Mouse (Mus musculus): ENCODE data around the gene Khdc4. TPM values are rescaled to one million over a fixed set of nuclear protein-coding genes. Genes with fewer than 3 reads are reported as not detected.

The Khdc4 gene
- polyA plus RNA-seq, 1 experiment from 2014 or later, result 61.3 TPM

DNA sequence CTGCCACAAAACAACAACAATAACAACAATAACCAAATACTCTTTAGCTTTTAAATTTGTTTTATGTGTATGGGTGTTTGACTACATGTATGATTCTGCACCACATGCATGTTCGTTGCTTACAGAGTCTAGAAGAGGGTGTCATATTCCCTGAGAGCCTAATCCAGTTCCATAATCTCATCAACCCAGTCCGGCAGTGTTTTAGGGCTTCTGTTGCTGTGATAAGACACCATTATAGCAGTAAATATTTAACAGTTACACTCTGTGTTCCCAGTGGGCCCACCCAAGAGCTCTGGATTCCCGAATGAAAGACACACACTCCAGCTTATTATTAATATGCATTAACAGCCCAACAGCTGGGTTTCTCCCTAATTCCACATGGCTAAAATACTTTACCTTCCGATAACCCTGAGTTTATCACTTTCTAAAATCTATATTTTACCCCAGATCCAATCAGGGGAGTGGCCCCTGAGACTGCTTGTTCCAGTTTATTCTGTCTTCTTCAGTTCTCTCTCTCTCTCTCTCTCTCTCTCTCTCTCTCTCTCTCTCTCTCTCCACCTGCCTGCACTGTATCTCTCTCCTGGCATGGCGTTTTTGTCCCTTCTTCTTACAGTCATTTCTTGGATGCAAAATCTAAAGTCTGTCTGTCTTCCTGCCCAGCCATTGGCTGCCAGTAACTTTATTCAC is 27.0 kb upstream of the Khdc4 start:
- ATAC-seq (replicated peaks; ENCODE audit: insufficient number of reproducible peaks, insufficient read depth, low FRiP score, low read depth), result no peak
- no peak overlapping the region for H3K9ac ChIP-seq
- 59% methylated on average over 5 of the region's 5 CpGs for WGBS
- H3K4me2 ChIP-seq, result no peak overlapping the region
- no peak overlapping the region for H3K4me3 ChIP-seq
- H3K4me1 ChIP-seq (replicated peaks), result peaks cover 21% of the 10 kb centered on the region
- no peaks in the 10 kb centered on the region for H3K9me3 ChIP-seq (replicated peaks)
- H3K27ac ChIP-seq, result no peak overlapping the region
- H3K36me3 ChIP-seq, result no peaks in the 10 kb centered on the region
- no peaks in the 10 kb centered on the region for H3K27me3 ChIP-seq

DNA sequence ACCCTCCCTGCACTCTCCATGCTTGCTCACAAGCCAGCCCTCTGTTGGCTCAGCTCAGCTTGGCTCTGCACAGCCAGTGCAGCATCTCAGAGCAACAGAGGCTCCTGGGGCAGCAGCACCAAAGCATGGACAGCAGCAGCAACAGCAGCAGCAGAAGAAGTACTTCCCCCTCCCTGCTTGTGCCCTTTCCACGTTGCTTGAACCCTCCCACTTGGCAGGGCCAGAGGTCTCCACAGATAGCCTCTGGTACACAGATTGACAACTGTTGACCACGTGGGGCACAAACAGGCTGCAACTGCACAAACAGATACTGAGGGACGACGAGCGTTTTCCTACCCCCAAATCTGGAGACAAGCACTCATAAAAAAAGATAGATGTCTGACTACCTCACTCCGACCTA is 25.8 kb upstream of the Khdc4 start:
- WGBS, result 30% methylated on average over 6 of the region's 6 CpGs
- Histone ChIP-seq H3K9ac (no peak overlapping the region), H3K9me3 (replicated peaks) (no peaks in the 10 kb centered on the region), H3K36me3 (no peaks in the 10 kb centered on the region), H3K4me3 (no peak overlapping the region), H3K27me3 (no peaks in the 10 kb centered on the region), H3K27ac (no peak overlapping the region), H3K4me1 (replicated peaks) (peaks cover 9% of the 10 kb centered on the region), H3K4me2 (no peak overlapping the region)
- no peak for ATAC-seq (replicated peaks; ENCODE audit: insufficient number of reproducible peaks, insufficient read depth, low FRiP score, low read depth)

DNA sequence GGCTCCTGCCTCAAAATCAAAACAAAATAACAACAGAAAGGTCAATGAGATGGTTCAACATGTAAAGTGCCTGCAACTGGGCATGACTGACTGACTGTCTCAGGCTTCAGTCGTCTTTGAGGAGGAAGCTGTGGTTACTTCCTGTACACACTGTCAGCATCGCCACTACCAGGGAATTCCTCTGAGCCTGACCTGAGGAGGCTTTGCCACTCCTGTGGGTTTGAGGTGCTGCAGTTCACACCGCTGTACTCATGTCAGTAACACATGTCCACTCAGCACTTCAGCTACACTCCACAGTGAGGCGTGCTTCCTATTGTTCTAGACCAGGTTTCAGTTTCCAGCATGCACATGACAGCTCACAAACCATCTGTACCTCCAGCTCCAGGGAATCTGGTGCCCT is 21.5 kb upstream of the Khdc4 start:
- H3K4me1 ChIP-seq (replicated peaks), result peaks cover 3% of the 10 kb centered on the region
- no peak for ATAC-seq (replicated peaks; ENCODE audit: insufficient number of reproducible peaks, insufficient read depth, low FRiP score, low read depth)
- H3K36me3 ChIP-seq, result no peaks in the 10 kb centered on the region
- H3K9me3 ChIP-seq (replicated peaks), result no peaks in the 10 kb centered on the region
- no peak overlapping the region for H3K9ac ChIP-seq
- H3K27ac ChIP-seq, result no peak overlapping the region
- H3K4me2 ChIP-seq, result no peak overlapping the region
- 54% methylated on average over 4 of the region's 4 CpGs for WGBS
- no peaks in the 10 kb centered on the region for H3K27me3 ChIP-seq
- no peak overlapping the region for H3K4me3 ChIP-seq

DNA sequence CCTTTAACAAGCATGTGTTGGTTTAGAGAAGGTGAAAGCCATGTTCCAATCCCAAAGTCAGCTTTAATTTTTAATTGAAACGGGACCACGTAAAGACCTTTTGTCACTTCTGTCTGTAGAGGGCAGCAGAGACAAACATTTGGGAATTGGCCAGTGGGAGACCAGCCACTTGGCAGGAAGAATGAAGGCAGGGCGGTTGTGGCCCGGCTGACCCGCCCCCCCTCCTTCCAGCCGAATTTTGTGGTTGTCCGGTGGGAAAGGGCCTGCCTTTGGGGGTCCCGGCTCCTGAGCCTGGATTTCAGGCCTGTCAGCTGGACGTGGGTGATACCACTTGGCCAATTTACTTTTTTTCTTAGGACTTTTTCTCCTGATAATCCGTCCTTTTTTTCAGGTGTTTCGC is 8.2 kb upstream of the Khdc4 start:
- 0 out of 2 replicates have a peak, but pooled peaks have one; percentile 39 for ATAC-seq (replicated peaks; ENCODE audit: insufficient number of reproducible peaks, insufficient read depth, low FRiP score, low read depth)
- Histone ChIP-seq H3K9ac (peak overlapping the region; percentile 61; the same call in 1 of the 2 replicates), H3K4me1 (replicated peaks) (peaks cover 4% of the 10 kb centered on the region), H3K4me2 (peak overlapping the region; percentile 84), H3K27me3 (no peaks in the 10 kb centered on the region), H3K4me3 (peak overlapping the region; percentile 49), H3K27ac (no peak overlapping the region), H3K36me3 (no peaks in the 10 kb centered on the region), H3K9me3 (replicated peaks) (no peaks in the 10 kb centered on the region)
- 9% methylated on average over 11 of the region's 11 CpGs for WGBS

GRCm38 (mm10) chr3:88683814-88684213 is 1.8 kb upstream of the Khdc4 start:
- WGBS, result 66% methylated on average over 2 of the region's 2 CpGs
- H3K9ac ChIP-seq, result no peak overlapping the region
- H3K4me2 ChIP-seq, result no peak overlapping the region
- ATAC-seq (replicated peaks; ENCODE audit: insufficient number of reproducible peaks, insufficient read depth, low FRiP score, low read depth), result no peak
- peaks cover 16% of the 10 kb centered on the region for H3K4me1 ChIP-seq (replicated peaks)
- H3K27ac ChIP-seq, result no peak overlapping the region
- H3K4me3 ChIP-seq, result no peak overlapping the region
- H3K27me3 ChIP-seq, result no peaks in the 10 kb centered on the region
- H3K36me3 ChIP-seq, result peaks cover 4% of the 10 kb centered on the region; the same call in 1 of the 2 replicates
- H3K9me3 ChIP-seq (replicated peaks), result no peaks in the 10 kb centered on the region

DNA sequence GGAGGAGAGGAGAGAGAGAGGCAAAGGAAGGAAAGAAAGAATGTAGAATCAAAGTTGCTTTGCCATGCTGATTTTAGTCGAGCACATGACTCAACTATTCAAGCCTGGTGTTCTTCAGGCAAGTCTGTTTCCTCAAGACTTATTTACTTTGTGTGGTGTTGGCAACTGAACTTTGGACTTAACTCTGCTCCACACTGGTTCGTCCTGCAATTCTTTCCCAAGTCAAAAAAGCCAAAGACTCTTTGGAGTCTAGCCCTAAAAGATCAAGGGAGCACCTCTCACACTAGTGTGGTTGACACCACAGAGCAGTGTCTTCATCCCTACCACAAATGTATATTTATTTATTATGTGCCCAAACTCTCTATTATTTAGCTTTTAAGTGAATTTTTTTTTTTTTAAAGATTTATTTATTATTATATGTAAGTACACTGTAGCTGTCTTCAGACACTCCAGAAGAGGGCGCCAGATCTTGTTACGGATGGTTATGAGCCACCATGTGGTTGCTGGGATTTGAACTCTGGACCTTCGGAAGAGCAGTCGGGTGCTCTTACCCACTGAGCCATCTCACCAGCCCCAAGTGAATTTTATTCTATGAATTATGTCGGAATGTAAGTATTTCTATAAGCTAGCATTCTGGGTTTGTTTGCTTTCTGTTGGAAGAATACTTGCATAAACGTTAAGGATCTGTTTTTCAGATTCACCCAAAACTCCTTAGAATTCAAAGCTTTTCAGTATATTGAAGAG is 1.2 kb upstream of the Khdc4 start:
- H3K36me3 ChIP-seq, result peaks cover 10% of the 10 kb centered on the region
- no peaks in the 10 kb centered on the region for H3K27me3 ChIP-seq
- peak overlapping the region; percentile 76 for H3K4me2 ChIP-seq
- 63% methylated on average over 8 of the region's 8 CpGs for WGBS
- H3K27ac ChIP-seq, result peak overlapping the region; percentile 99
- H3K9ac ChIP-seq, result peak overlapping the region; percentile 55
- no peaks in the 10 kb centered on the region for H3K9me3 ChIP-seq (replicated peaks)
- ATAC-seq (replicated peaks; ENCODE audit: insufficient number of reproducible peaks, insufficient read depth, low FRiP score, low read depth), result no peak
- peaks cover 16% of the 10 kb centered on the region for H3K4me1 ChIP-seq (replicated peaks)
- peak overlapping the region; percentile 96 for H3K4me3 ChIP-seq

- under 1% methylated on average over 45 of the region's 45 CpGs for WGBS
Measured at GRCm38 (mm10) chr3:88685958-88686451, 402 bp downstream of the Khdc4 start.

DNA sequence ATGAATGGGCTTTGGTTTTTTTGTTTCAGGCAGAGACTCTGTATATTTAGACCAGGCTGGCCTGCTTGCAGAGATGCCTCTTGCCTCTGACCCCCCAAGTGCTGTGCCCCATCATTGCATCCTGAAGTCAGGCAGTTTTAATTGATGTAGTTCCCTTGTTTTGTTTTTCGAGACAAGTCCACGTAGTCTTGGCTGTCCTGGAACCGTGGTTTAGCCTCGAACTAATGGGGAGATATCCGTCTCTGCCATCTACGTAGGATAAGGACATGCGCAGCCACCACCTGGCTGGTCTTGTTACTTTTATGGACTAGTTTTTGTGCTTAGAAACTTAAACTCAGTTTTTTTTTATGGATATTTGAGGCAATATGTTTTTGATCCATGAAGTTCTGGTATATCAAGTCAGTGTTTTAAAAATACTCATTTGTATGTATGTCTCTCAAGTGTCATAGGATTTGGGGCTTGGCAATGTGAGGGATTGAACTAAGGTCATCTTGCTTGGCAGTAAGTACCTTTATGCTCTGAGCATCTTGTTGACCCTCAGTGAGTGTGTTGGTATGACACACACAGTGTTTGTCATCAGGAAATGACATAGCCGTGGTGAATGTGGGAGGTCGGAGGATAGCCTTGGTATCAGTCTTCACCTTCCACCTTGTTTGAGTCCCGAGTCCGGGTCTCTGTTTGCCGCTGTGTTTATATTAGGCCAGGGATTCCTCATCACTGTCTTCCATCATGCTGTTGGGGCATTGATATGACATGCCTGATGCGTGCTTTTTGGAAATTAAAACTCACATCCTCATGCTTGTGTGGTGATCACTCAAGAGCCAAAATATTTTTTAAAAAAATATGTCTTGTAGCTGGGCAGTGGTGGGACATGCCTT is 1.4 kb downstream of the Khdc4 start:
- Histone ChIP-seq H3K27ac (peak overlapping the region; percentile 99), H3K4me2 (peak overlapping the region; percentile 76), H3K4me1 (replicated peaks) (peaks cover 16% of the 10 kb centered on the region), H3K36me3 (peaks cover 35% of the 10 kb centered on the region), H3K9me3 (replicated peaks) (no peaks in the 10 kb centered on the region), H3K4me3 (peak overlapping the region; percentile 96), H3K27me3 (no peaks in the 10 kb centered on the region), H3K9ac (peak overlapping the region; percentile 100)
- ATAC-seq (replicated peaks; ENCODE audit: insufficient number of reproducible peaks, insufficient read depth, low FRiP score, low read depth), result no peak
- WGBS, result 22% methylated on average over 13 of the region's 13 CpGs

More at GRCm38 (mm10) chr3:88685958-88686451, 402 bp downstream of the Khdc4 start:
- peak; percentile 67 for ATAC-seq (replicated peaks; ENCODE audit: insufficient number of reproducible peaks, insufficient read depth, low FRiP score, low read depth)
- peak overlapping the region; percentile 100 for H3K9ac ChIP-seq
- peaks cover 16% of the 10 kb centered on the region for H3K4me1 ChIP-seq (replicated peaks)
- peak overlapping the region; percentile 96 for H3K4me3 ChIP-seq
- no peaks in the 10 kb centered on the region for H3K27me3 ChIP-seq
- peak overlapping the region; percentile 76 for H3K4me2 ChIP-seq
- peak overlapping the region; percentile 99 for H3K27ac ChIP-seq
- no peaks in the 10 kb centered on the region for H3K9me3 ChIP-seq (replicated peaks)
- H3K36me3 ChIP-seq, result peaks cover 26% of the 10 kb centered on the region

GRCm38 (mm10) chr3:88689079-88689478 is 3.5 kb downstream of the Khdc4 start:
- H3K4me2 ChIP-seq, result no peak overlapping the region
- H3K27ac ChIP-seq, result no peak overlapping the region
- WGBS, result 72% methylated on average over 5 of the region's 5 CpGs
- no peak overlapping the region for H3K4me3 ChIP-seq
- H3K4me1 ChIP-seq (replicated peaks), result peaks cover 16% of the 10 kb centered on the region
- H3K27me3 ChIP-seq, result no peaks in the 10 kb centered on the region
- no peak overlapping the region for H3K9ac ChIP-seq
- ATAC-seq (replicated peaks; ENCODE audit: insufficient number of reproducible peaks, insufficient read depth, low FRiP score, low read depth), result no peak
- H3K9me3 ChIP-seq (replicated peaks), result no peaks in the 10 kb centered on the region
- H3K36me3 ChIP-seq, result peaks cover 53% of the 10 kb centered on the region

DNA sequence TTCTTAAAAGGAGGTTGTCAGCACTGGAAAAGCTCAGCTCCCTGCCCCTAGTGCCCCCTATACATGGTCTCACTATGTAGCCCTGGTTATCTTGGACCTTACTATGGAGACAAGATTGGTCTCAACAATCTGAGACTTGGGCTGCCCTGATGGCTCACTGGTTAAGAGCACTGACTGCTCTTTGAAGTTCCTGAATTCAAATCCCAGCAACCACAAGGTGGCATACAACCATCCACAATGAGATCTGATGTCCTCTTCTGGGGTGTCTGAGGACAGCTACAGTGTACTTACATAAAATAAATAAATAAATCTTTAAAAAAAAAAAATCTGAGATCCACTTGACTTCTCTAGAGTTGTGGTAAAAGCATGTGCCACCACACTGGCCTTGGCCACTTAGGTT is 9.9 kb downstream of the Khdc4 start:
- no peak for ATAC-seq (replicated peaks; ENCODE audit: insufficient number of reproducible peaks, insufficient read depth, low FRiP score, low read depth)
- Histone ChIP-seq H3K4me3 (no peak overlapping the region), H3K4me1 (replicated peaks) (peaks cover 7% of the 10 kb centered on the region), H3K9me3 (replicated peaks) (no peaks in the 10 kb centered on the region), H3K27ac (no peak overlapping the region), H3K36me3 (peaks cover 97% of the 10 kb centered on the region), H3K9ac (no peak overlapping the region), H3K4me2 (no peak overlapping the region), H3K27me3 (no peaks in the 10 kb centered on the region)

DNA sequence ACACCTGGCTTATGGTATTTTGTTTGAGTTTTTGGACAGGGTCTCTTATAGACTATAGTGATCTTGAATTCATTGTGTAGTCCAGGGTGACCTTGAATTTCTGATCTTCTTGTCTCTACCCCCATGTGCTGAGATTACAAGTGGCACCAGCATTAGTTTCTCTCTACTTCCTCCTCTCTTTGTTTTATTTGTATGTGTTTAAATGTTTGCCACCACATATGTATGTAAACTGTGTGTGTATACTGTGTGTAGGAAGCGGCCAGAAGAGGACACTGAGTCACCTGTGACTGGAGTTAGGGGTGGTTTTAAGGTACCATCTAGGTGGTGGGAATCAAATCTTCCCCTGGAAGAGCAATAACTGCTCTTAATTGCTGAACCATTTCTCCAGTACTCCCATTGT is 12.4 kb downstream of the Khdc4 start:
- no peak overlapping the region for H3K9ac ChIP-seq
- no peak overlapping the region for H3K4me2 ChIP-seq
- H3K27me3 ChIP-seq, result no peaks in the 10 kb centered on the region
- no peak overlapping the region for H3K4me3 ChIP-seq
- no peaks in the 10 kb centered on the region for H3K9me3 ChIP-seq (replicated peaks)
- peaks cover 91% of the 10 kb centered on the region for H3K36me3 ChIP-seq
- H3K4me1 ChIP-seq (replicated peaks), result peaks cover 8% of the 10 kb centered on the region
- no peak overlapping the region for H3K27ac ChIP-seq
- WGBS, result 100% methylated on average over 1 of the region's 1 CpGs
- ATAC-seq (replicated peaks; ENCODE audit: insufficient number of reproducible peaks, insufficient read depth, low FRiP score, low read depth), result no peak
